Mouse (Mus musculus): ENCODE measurements at regions not wholly inside any gene's neighbourhood (a gene's known extent, or its start where the extent isn't known, plus 50 kb on each side); places are given as distances from the start of the nearest gene placed in this dataset.

DNA sequence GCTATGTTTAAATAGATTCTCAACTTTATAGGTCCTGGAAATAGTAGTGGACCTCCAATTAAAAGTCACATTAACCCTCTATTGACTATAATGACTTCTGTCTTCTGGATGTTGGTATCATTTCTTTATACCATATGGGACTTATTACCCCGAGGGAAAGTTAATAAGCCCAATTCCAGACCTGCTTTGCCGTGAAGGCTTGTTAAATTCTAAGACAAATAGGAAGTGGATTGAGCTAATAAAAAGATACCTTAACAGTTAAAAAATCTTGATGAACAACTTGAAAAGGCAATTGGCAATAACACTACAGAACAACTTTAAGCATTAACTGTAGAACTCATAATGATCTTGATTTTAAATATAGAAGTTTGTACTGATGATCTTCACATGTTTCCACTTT, 309.0 kb downstream of the Hace1 start:
- Histone ChIP-seq H3K27me3 (ENCODE audit: control insufficient read depth, insufficient read depth, low read length) (no peaks in the 10 kb centered on the region), H3K4me2 (replicated peaks; ENCODE audit: low read depth, low read length, severe bottlenecking) (no peak overlapping the region), H3K9me3 (ENCODE audit: control insufficient read depth, low read length) (no peaks in the 10 kb centered on the region), H3K27ac (replicated peaks; ENCODE audit: low read depth, low read length) (no peak overlapping the region), H3K36me3 (ENCODE audit: control insufficient read depth, insufficient read depth, low read length) (no peaks in the 10 kb centered on the region), H3K4me3 (replicated peaks; ENCODE audit: low read length) (no peak overlapping the region), H3K4me1 (ENCODE audit: control insufficient read depth, insufficient read depth, low read length) (peaks cover 18% of the 10 kb centered on the region; the same call in 1 of the 2 replicates), H3K9ac (ENCODE audit: low read depth, low read length, severe bottlenecking) (no peak overlapping the region)
- TF ChIP-seq POLR2A (IDR thresholded peaks at IDR 0.05; ENCODE audit: borderline replicate concordance, extremely low read depth, insufficient read depth, insufficient read length), result no peak
- DNase-seq (ENCODE audit: low spot score) (no peak), ATAC-seq (ENCODE audit: low FRiP score, low read depth) (no peak)
- 12% methylated on average over 2 of the region's 2 CpGs for WGBS

- ATAC-seq (ENCODE audit: low FRiP score, low read depth) (no peak), DNase-seq (ENCODE audit: low spot score) (no peak)
- H3K4me2 ChIP-seq (replicated peaks; ENCODE audit: low read depth, low read length, severe bottlenecking), result no peak overlapping the region
- H3K4me1 ChIP-seq (ENCODE audit: control insufficient read depth, insufficient read depth, low read length), result peaks cover 28% of the 10 kb centered on the region
- no peak overlapping the region for H3K9ac ChIP-seq (ENCODE audit: low read depth, low read length, severe bottlenecking)
- no peaks in the 10 kb centered on the region for H3K36me3 ChIP-seq (ENCODE audit: control insufficient read depth, insufficient read depth, low read length)
- H3K4me3 ChIP-seq (replicated peaks; ENCODE audit: low read length), result no peak overlapping the region
- H3K27me3 ChIP-seq (ENCODE audit: control insufficient read depth, insufficient read depth, low read length), result no peaks in the 10 kb centered on the region
- TF ChIP-seq POLR2A (IDR thresholded peaks at IDR 0.05; ENCODE audit: borderline replicate concordance, extremely low read depth, insufficient read depth, insufficient read length), result no peak
- WGBS, result 66% methylated on average over 4 of the region's 4 CpGs
- no peaks in the 10 kb centered on the region for H3K9me3 ChIP-seq (ENCODE audit: control insufficient read depth, low read length)
- H3K27ac ChIP-seq (replicated peaks; ENCODE audit: low read depth, low read length), result no peak overlapping the region
Observed at GRCm38 (mm10) chr10:45888835-45889234, 311.2 kb downstream of the Hace1 start.

- Histone ChIP-seq H3K27me3 (ENCODE audit: control insufficient read depth, insufficient read depth, low read length) (no peaks in the 10 kb centered on the region), H3K9me3 (ENCODE audit: control insufficient read depth, low read length) (no peaks in the 10 kb centered on the region), H3K4me1 (ENCODE audit: control insufficient read depth, insufficient read depth, low read length) (peaks cover 35% of the 10 kb centered on the region), H3K4me2 (replicated peaks; ENCODE audit: low read depth, low read length, severe bottlenecking) (no peak overlapping the region; the same call in 1 of the 2 replicates), H3K9ac (ENCODE audit: low read depth, low read length, severe bottlenecking) (no peak overlapping the region), H3K27ac (replicated peaks; ENCODE audit: low read depth, low read length) (no peak overlapping the region), H3K4me3 (replicated peaks; ENCODE audit: low read length) (no peak overlapping the region), H3K36me3 (ENCODE audit: control insufficient read depth, insufficient read depth, low read length) (no peaks in the 10 kb centered on the region)
- DNase-seq (ENCODE audit: low spot score), result no peak
- WGBS, result 44% methylated on average over 13 of the region's 13 CpGs
- TF ChIP-seq POLR2A (IDR thresholded peaks at IDR 0.05; ENCODE audit: borderline replicate concordance, extremely low read depth, insufficient read depth, insufficient read length), result no peak
- no peak for ATAC-seq (ENCODE audit: low FRiP score, low read depth)
Observed at GRCm38 (mm10) chr10:45889381-45889951, 311.8 kb downstream of the Hace1 start.

GRCm38 (mm10) chr10:45890088-45890626, 312.5 kb downstream of the Hace1 start:
- no peak overlapping the region for H3K27ac ChIP-seq (replicated peaks; ENCODE audit: low read depth, low read length)
- H3K4me3 ChIP-seq (replicated peaks; ENCODE audit: low read length), result no peak overlapping the region
- no peak for TF ChIP-seq POLR2A (IDR thresholded peaks at IDR 0.05; ENCODE audit: borderline replicate concordance, extremely low read depth, insufficient read depth, insufficient read length)
- no peak for DNase-seq (ENCODE audit: low spot score)
- no peak overlapping the region for H3K4me2 ChIP-seq (replicated peaks; ENCODE audit: low read depth, low read length, severe bottlenecking)
- H3K4me1 ChIP-seq (ENCODE audit: control insufficient read depth, insufficient read depth, low read length), result peaks cover 40% of the 10 kb centered on the region
- ATAC-seq (ENCODE audit: low FRiP score, low read depth), result no peak
- H3K36me3 ChIP-seq (ENCODE audit: control insufficient read depth, insufficient read depth, low read length), result no peaks in the 10 kb centered on the region
- 83% methylated on average over 9 of the region's 9 CpGs for WGBS
- H3K9me3 ChIP-seq (ENCODE audit: control insufficient read depth, low read length), result no peaks in the 10 kb centered on the region
- no peaks in the 10 kb centered on the region for H3K27me3 ChIP-seq (ENCODE audit: control insufficient read depth, insufficient read depth, low read length)
- no peak overlapping the region for H3K9ac ChIP-seq (ENCODE audit: low read depth, low read length, severe bottlenecking)

DNA sequence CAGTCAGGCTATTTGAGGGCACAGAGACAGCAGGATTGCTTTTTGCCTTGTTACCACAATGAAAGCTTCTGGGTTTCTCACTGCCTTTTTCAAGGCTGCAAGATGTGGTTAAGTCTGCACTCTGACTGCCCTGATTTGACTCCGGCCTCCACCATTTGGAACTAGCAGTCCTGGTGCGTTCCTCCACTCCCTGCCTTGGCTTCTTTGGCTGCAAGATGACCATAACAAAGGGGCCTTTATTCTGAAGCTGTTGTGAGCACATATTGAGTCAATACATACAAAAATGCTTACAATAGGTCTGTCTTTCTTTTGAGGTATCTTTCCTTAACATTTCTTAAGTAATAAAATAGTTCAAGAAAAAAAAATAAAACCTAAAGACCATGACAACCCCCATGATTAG, 314.8 kb downstream of the Hace1 start:
- H3K27ac ChIP-seq (replicated peaks; ENCODE audit: low read depth, low read length), result no peak overlapping the region
- ATAC-seq (ENCODE audit: low FRiP score, low read depth) (no peak), DNase-seq (ENCODE audit: low spot score) (peak; percentile 49)
- no peaks in the 10 kb centered on the region for H3K9me3 ChIP-seq (ENCODE audit: control insufficient read depth, low read length)
- H3K4me3 ChIP-seq (replicated peaks; ENCODE audit: low read length), result no peak overlapping the region
- peaks cover 40% of the 10 kb centered on the region for H3K4me1 ChIP-seq (ENCODE audit: control insufficient read depth, insufficient read depth, low read length)
- no peaks in the 10 kb centered on the region for H3K36me3 ChIP-seq (ENCODE audit: control insufficient read depth, insufficient read depth, low read length)
- no peak for TF ChIP-seq POLR2A (IDR thresholded peaks at IDR 0.05; ENCODE audit: borderline replicate concordance, extremely low read depth, insufficient read depth, insufficient read length)
- H3K4me2 ChIP-seq (replicated peaks; ENCODE audit: low read depth, low read length, severe bottlenecking), result no peak overlapping the region
- no peak overlapping the region for H3K9ac ChIP-seq (ENCODE audit: low read depth, low read length, severe bottlenecking)
- no peaks in the 10 kb centered on the region for H3K27me3 ChIP-seq (ENCODE audit: control insufficient read depth, insufficient read depth, low read length)
- 36% methylated on average over 2 of the region's 2 CpGs for WGBS
